Mouse (Mus musculus) cerebellum, adult 18-20 months (tissue): ENCODE data around the gene Rpp38.
A peak's percentile ranks its signal among the peaks of the same experiment; 100 is the strongest.

Experiments used
- DNase-seq, 2 experiments: peaks; one replicate each; pipeline ENCODE4 v3.0.0; 2021

Rpp38 gene

GRCm38 (mm10) chr2:3285181-3285530, 47.3 kb downstream of the Rpp38 start:
- peak; percentile 18 to 34 for DNase-seq

- peak; percentile 63 to 73 for DNase-seq
Measured at GRCm38 (mm10) chr2:3284473-3285180, 47.8 kb downstream of the Rpp38 start.

GRCm38 (mm10) chr2:3283602-3284472, 48.6 kb downstream of the Rpp38 start, which contains the start of gene Nmt2:
Nmt2 (plus strand) TSS chr2:3284212.
- DNase-seq, result peak; percentile 99 to 100

GRCm38 (mm10) chr2:3282866-3283601, 49.4 kb downstream of the Rpp38 start:
- no peak for DNase-seq

- DNase-seq, result no peak
Measured at GRCm38 (mm10) chr2:3281311-3281710, 51.1 kb downstream of the Rpp38 start.
